Mouse (Mus musculus): ENCODE measurements around the gene Sgk1.

Sgk1 gene

DNA sequence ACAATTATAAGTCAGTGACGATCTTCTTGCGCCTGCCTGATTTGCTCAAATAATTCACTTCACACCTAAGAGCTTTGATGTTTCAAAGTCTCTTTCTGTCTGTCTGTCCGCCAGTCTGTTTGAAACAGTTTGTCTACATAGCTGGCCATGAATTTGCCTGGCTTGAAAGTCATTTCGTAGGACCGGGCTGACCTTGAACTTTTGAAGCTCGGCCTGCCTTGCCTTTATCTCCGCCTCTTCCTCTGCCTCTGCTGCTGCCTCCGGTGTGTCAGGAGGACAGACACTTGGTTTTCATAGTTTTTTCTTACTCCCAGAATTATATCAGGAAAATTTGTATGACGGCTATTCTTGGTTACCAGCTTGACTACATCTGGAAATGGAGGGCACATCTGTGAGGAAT is 96.4 kb downstream of the Sgk1 start:
- DNase-seq = no peak

DNA sequence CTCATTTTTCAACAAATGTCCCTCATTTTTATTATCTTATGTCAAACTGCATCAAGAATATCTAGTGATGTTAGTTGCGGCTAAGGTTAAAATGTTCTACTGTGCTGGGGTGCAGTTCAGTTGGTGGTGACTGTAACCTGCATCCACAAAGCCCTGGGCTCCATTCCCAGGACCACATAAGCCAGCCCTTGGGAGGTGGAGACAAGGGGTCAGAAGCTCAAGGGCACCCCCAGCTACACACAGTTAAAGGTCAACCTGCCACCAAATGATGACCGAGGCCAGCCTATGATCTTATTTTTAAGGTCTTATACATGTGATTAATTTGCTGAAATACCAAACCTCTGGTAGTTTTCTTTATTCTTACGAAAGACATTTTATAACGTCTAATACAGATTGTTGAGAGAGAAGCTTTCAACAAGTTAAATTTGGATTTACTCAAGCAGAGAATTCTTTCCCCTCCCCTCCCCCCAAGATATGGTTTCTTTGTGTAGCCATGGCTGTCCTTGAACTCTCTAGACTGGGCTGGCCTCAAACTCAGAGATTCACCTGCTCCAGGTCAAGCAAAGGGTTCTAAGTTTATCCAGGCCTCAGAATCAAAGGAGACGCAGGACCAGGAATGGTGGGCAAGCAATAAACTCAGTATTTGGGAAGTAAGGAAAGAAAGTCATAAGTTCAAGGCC is 97.4 kb downstream of the Sgk1 start:
- DNase-seq = no peak

DNA sequence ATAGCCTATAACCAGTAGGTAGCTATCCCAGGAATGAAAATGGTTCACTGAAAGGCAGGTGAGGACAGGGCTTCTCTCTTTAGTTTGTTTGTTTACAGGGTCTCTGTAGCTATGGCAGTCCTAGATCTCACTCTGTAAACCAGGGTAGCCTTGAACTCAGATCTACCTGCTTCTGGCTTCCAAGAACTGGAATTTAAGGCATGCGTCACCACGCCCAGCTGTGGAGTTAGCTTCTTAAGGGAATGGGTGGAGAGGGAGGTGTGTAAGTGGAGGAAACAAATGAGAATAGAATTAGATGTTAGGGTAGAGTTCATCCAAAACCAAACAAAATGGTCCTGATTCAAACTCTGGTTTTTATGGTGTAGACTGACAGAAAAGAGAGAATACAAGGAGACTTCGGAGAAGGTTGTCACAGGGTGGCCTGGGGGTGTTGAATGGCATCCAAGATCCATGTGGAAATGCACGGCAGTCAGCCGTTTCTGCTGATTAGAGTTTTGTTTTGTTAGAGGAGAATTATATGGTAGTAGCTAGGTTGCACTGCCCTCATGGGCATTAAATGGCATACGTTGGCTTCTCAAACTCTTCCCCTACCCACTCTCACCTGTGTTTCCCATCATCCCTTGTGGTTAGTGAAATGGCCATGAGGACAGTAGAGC is 98.9 kb downstream of the Sgk1 start:
- no peak for DNase-seq

DNA sequence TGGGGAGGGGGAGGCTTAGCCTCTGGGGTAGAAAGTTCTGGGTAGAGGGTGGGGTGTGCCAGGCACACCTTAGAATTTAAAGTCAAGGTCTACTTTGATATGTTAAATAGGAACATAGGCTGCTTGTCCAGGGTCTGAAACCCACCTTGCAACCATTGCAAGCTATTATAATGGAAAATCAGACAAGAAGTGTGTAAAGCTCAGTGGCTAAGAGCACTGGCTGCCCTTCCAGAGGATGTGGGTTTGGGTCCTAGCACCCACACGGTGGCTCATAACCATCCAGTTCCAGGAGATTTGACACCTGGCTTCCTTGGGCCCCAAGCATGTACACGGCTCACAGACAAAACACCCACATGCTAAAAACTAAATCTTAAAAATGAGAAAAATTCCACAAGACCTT is 100.3 kb downstream of the Sgk1 start:
- no peak for DNase-seq

DNA sequence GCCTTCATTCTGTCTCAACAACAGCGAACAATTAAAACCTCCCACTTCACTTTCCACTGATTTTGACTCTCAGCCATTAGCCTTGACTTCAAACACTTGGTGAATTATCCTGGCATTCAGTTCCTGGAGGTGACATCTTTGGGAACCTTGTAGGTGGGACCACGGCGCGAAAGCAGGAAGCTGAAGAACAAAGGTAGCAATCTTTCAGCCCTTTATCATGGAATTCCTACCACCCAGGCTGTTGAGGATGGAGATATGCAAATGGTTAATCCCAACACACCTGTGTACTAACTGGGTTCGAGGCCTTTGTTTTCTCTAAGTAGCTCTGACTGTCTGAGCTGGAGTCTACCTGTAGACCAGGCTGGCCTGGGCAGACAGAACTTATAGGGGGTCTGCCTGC is 106.5 kb downstream of the Sgk1 start:
- DNase-seq = no peak

DNA sequence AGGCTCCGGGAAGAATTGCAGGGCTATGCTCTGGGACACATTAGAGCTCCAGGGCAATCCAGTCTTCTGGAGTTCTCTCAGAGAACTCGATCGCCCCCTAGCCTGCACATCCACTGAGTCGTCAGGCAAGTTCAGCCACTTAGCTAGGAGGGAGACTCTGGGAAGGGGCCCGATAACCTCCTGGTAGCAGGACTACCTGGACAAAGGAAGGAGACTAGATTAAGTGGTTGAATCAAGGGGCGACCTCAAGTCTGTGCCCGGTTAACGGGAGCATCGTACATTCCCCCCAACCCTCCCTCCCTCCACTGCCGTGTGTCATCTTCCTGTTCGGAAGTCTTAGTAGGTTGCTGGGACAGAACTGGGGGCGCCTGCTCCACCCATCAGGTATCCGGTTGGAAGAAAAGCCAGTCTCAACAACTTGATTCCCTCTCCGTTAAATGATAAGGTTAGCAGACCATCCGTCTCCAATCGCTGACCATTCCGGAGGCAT is 109.4 kb downstream of the Sgk1 start:
- peak; percentile 84 for DNase-seq

DNA sequence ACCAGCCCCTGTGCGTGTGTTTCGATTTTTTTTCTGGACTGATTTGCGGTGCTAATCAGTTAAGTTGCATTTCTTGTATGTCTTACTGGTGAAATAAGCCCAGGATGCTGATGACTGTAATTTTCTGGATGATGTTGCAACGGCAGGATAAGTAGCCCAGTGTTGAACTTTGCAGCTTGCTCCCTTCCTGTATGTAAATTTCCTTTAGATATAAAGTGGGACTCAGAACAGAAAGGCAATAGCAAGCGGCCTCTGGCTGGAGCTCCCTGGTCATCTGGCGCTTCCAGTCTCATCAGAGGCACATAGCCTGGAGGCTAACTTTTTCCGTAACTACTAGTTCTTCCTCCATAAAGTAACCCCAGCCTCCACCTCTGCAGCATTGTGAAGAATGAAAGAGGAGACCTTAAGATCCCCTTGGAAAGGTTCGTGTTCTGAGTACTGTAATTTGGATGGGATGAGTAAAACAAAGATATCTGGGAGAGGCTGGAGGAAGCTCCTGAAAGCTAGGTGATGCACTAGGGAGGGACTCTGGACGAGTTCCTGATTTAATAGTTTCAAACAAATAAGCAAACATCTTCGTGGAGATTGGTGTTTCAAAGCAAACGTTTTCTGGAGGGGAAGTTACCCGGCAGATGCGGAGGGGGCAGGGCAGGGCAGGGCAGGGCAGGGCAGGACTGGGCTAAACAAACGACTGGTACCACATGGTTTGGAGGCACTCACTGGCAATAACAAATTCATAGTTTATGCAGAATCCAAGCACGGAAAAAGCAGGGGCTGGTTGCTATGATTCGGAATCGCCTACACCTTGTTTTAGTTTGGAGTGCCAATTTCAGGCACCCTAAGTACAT is 110.2 kb downstream of the Sgk1 start:
- DNase-seq = no peak

DNA sequence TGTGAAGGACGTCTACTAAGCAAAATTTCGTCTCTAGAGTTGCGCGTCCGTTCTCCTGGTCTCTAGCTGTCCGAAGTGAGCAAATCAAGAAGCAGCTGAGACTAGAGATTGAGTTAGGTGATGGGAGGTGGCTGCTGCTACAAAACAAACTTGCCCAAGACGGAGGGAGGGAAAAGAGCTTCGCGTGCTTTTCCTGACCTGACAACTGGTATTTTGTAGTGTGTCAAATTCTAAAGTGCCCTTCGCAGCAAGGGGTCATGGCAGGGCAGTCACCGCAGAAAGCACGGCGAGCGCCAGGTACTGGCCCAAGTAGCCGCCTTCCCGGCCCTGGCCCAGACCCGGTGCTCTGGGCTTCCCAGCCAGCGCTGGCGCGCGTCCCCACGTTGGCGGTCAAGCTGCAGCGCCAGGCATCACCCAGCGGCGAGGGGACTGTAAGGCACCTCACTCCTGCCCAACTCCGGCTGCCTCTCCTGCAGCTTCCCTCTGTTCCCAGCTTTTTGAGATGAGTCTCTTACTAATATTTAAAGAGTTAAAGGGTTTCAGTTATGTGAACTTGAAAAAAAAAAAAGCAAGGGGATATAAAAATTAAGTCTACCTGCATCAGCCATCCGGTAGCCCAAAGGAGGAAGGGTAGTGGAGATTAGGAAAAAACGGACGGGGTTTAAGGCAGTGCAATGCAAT is 111.0 kb downstream of the Sgk1 start:
- peak; percentile 77 for DNase-seq

DNA sequence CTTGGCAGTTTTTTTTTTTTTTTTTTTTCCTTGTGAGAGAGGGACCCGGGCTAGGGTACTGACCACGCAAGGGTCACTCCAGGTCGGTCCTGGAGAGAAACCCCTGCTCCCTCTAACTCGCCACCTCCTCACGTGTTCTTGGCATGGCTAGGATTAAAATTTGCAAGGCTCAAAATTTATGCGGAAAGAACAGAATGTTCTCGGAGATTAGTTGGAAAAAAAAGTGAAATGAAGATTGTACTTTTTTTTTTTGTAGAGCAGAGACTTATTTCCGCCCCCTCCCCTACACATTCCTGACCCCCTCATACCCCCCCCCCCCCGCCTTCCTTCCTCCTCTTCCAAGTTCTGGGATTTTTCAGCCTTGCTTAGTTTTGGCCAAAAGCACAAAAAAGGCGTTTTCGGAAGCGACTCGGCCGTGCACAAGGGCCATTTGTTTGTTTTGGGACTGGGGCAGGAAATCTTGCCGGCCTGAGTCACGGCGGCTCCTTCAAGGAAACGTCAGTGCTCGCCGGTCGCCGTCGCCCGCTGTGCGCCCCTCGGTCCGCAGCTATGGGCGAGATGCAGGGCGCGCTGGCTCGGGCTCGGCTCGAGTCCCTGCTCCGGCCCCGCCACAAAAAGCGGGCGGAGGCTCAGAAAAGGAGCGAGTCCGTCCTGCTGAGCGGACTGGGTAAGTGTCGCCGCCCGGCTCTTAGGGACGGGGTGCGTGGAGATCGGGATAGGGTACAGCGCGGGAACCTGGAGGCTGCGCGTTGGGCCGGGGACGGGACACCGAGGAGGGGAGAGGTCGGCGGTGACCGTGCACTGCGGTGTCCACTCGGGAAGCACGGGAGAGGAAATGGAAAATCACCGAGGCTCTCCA is 111.8 kb downstream of the Sgk1 start:
- DNase-seq = peak; percentile 60

DNA sequence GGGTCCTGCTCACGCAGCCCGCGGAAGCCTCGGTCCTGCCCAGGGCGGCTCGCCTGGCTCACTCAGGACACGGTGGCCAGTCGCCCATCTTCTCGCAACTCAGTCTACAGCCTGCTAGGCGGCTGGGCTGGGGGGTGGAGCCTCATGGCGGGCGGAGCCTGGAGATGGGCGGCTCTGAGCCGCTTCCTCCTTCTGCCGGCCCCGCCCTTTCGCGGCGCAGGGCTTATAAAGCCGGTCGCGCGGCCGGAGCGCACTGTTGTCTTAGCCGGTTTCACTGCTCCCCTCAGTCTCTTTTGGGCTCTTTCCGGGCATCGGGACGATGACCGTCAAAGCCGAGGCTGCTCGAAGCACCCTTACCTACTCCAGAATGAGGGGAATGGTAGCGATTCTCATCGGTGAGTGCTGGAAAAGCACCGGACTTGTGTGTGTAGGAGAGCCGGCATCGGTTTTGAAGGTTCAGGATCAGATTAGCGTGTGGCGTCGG is 112.5 kb downstream of the Sgk1 start:
- peak; percentile 92 for DNase-seq

DNA sequence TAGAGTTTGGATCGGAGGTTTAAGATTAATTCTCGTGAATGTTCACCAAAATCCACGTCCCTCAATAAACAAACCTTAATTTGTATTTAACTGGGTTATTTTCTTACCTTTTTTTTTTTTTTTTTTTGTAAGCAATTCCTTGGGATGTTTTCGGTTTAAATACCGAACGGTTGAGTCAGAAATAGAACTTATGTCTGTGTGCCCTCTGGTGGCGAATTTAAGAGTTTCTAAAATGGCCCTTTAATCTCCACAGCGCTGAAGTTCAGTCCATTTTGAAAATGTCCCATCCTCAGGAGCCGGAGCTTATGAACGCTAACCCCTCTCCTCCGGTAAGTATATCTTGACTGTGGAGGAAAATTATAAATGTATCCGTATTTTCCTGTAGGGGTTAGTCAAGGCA is 113.2 kb downstream of the Sgk1 start:
- DNase-seq = no peak

DNA sequence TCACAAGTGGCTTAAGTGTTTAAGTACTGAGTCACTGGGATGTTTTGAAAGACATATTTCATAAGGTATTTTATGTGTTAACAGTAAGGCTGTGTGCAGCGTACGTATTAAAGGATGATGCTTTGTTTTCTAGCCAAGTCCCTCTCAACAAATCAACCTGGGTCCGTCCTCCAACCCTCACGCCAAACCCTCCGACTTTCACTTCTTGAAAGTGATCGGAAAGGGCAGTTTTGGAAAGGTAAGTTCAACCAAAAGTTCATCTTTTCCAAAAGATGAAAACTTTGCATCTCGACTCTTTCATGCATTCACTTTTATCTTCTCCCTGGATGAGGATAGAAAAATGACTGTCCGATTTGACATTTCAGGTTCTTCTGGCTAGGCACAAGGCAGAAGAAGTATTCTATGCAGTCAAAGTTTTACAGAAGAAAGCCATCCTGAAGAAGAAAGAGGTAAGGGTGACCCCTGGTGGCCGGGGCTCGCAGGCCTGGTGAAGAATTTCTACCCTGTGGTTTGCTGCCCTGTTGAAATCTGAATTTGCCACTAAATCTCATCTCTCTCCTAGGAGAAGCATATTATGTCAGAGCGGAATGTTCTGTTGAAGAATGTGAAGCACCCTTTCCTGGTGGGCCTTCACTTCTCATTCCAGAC is 113.8 kb downstream of the Sgk1 start:
- peak; percentile 89 for DNase-seq

DNA sequence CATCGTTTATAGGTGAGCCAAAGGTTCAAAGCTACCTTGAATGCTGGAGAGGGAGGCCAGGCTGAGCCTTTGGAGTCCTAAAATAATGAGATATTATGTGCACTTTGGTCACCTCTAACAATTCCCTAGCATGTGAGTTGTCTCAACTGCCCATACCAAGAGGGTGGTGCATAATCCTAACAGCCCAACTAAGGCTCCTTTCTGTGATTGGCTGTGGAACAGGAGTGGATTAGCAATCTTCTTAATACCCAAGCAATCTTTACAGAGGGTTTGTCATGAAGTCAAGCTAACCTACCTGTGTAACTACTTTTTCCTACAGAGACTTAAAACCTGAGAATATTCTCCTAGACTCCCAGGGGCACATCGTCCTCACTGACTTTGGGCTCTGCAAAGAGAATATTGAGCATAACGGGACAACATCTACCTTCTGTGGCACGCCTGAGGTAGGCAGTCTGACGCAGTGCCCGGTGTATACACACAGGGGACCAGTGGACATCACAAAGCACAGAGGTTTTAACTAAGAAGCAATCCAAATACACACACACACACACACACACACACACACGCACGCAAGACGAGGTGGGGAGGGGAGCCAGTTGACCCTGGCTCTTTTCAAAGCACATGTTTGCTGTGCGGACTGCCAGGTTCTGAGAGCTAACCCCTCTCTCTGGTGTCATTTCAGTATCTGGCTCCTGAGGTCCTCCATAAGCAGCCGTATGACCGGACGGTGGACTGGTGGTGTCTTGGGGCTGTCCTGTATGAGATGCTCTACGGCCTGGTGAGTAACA is 114.9 kb downstream of the Sgk1 start:
- DNase-seq = no peak

DNA sequence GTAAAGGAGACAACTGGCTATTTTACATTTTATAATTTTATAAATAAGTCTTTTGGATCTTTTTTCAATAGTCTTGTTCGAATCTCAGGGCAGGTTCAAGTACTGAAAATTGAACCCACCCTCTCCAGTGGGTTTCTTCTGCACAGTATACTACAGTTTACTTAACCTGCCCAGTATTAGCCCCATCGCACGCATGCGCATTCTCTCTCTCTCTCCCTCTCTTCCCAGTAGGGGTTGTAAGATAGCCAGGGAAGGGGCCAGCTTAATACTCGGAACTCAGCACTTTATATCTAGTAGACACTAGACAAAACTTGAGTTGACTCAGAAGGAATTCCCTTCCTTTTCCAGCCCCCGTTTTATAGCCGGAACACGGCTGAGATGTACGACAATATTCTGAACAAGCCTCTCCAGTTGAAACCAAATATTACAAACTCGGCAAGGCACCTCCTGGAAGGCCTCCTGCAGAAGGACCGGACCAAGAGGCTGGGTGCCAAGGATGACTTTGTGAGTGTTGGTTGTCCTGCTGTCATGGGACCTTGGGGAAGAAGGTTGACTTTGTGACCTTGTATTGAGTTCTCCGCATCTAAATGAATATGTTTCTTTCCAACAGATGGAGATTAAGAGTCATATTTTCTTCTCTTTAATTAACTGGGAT is 115.7 kb downstream of the Sgk1 start:
- no peak for DNase-seq

DNA sequence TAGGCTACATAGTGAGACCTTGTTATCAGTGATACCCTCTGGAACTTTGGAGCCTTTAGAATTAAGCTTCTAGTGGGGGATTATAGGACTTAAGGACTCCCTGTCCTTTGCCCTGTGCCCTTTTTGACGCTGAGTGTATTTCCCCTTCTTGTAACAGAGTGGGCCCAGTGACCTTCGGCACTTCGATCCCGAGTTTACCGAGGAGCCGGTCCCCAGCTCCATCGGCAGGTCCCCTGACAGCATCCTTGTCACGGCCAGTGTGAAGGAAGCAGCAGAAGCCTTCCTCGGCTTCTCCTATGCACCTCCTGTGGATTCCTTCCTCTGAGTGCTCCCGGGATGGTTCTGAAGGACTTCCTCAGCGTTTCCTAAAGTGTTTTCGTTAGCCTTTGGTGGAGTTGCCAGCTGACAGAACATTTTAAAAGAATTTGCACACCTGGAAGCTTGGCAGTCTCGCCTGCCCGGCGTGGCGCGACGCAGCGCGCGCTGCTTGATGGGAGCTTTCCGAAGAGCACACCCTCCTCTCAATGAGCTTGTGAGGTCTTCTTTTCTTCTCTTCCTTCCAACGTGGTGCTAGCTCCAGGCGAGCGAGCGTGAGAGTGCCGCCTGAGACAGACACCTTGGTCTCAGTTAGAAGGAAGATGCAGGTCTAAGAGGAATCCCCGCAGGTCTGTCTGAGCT is 116.7 kb downstream of the Sgk1 start:
- no peak for DNase-seq

DNA sequence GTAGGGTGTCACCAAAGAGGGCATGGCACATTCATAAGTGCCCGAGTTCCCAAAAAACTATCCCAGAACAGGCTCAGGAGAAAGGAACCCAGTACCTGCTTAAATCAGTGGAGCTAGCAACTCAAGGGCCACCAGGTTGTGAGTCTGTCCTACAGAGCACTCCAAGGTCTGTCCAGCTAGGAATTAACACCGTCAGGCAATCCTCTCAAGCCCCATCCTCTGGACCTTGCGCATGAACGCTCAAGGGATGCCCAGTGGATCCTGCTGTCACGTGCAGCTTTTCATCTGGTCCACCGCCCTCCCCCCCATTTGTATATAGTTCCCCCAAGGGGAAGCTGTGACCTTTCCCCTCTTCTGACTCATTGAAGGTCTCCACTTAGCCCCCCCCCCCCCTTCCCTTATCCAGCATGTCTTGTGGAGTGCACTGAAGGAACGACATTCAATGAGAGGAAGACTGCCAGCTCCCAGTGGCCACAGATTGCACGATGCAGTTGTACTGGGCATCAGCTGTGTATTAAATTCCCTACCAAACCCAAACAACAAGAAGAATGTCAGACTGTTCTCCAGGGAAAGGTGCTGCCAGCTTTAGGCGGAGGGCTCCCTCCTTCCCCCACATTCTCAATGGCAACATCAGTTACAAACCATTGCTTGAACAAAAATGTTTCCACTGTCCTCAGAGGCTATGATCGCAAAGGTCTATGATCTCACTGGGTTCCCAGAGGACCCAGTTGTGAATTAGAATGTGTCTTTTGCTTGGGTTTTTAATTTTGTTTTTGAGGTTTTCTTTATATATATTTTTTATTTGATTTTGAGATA is 118.7 kb downstream of the Sgk1 start:
- DNase-seq = no peak

DNA sequence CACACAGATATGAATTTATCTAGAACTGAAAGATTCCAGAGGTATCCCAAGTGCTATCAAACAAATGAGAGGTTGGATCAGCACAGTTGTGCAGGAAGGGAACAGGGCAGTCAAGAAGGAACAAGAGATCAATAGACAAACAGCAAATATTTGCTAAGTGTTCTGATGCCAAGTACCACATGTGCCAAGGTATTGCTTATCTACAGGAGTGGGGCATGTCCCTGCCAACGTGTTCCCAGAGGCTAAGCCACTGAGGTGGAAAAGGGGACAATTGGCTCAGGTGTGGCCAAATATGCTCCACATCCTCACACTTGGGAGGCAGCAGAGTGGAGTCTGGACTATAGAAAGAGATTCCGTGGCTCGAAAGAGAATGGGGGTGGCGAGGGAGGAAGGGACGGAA is 119.6 kb downstream of the Sgk1 start:
- DNase-seq = no peak

DNA sequence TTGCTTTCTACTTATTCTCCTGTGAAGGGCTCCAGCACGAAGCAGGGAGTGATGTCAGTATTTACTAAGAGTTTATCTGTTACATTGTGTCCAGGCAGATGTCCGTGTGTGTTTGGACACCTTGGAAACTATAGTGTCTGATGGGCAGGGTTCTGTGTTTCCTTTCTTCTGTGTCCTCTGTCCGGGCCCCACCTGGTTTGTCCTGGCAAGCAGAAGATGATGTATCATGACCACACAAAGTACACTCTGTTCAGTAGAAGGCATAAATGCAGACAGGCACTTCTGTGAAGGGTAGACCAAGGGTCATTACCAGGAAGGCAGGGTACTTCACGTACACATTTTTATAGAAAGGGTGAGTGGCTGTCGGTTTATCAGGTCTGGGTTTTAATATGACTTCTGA is 122.8 kb downstream of the Sgk1 start:
- no peak for DNase-seq
